Mouse (Mus musculus) CH12.LX (cell line): ENCODE results near the gene Me3. TPM values are rescaled to one million over a fixed set of nuclear protein-coding genes. Genes with fewer than 3 reads are reported as not detected.

Source experiments
- DNase-seq: peaks from one replicate; pipeline ENCODE4 v3.0.0-alpha.2; 2013; ENCODE audit errors: extremely low read depth
- H3K27ac ChIP-seq: 2 replicates; pipeline ENCODE4 v1.5.1; 2012; ENCODE audit warnings: low read depth, mild to moderate bottlenecking, control low read depth, moderate library complexity; ENCODE audit not compliant: insufficient read depth
- H3K27me3 ChIP-seq: replicated peaks from 2 replicates; pipeline ENCODE3; 2012; ENCODE audit warnings: inconsistent platforms
- H3K36me3 ChIP-seq, 2 experiments: replicated peaks in 1 of 2; 2 replicates each; pipeline versions ENCODE3 to v1.6.1; 2012; ENCODE audit warnings: inconsistent platforms in 1 of 2, low read length in 1 of 2, mild to moderate bottlenecking in 1 of 2, mixed read lengths in 1 of 2, moderate library complexity in 1 of 2; ENCODE audit not compliant: control insufficient read depth in 1 of 2, insufficient read depth in 1 of 2
- H3K4me1 ChIP-seq, 2 experiments: 2 replicates each; pipeline ENCODE4 v1.6.1; 2012; ENCODE audit warnings: inconsistent platforms in 1 of 2, moderate library complexity in 1 of 2; ENCODE audit not compliant: insufficient read depth in 2 of 2, control insufficient read depth in 1 of 2
- H3K4me2 ChIP-seq: 2 replicates; pipeline ENCODE4 v1.6.1; 2012; ENCODE audit warnings: low read depth, mild to moderate bottlenecking, control low read depth; ENCODE audit not compliant: poor library complexity, insufficient read depth, severe bottlenecking
- H3K4me3 ChIP-seq, 3 experiments: fragments of 150-350 bp in 1 of 3; sonication (generic) in 1 of 3; replicated peaks in 1 of 3; 2 replicates each; pipeline versions ENCODE3 to v1.5.1; 2011 to 2012; ENCODE audit warnings: low read depth in 2 of 3, low read length in 2 of 3, mild to moderate bottlenecking in 2 of 3, moderate library complexity in 2 of 3, control low read depth in 1 of 3, improper control_type of control experiment in 1 of 3, inconsistent platforms in 1 of 3, mixed read lengths in 1 of 3; ENCODE audit not compliant: poor library complexity in 1 of 3
- H3K79me2 ChIP-seq: replicated peaks from 2 replicates; pipeline ENCODE4 v1.6.1; 2012; ENCODE audit warnings: mild to moderate bottlenecking, moderate library complexity; ENCODE audit not compliant: control insufficient read depth, poor library complexity, insufficient read depth, severe bottlenecking; ENCODE audit errors: extremely low read depth
- H3K9ac ChIP-seq: 2 replicates; pipeline ENCODE4 v1.6.1; 2012; ENCODE audit warnings: low read depth, mild to moderate bottlenecking, control low read depth, moderate library complexity; ENCODE audit not compliant: insufficient read depth
- H3K9me3 ChIP-seq: replicated peaks from 2 replicates; pipeline ENCODE3; 2012; ENCODE audit warnings: low read length, inconsistent platforms, mixed read lengths
- BHLHE40 ChIP-seq: IDR thresholded peaks from 2 replicates; pipeline ENCODE4 v1.6.1; 2011; ENCODE audit warnings: mild to moderate bottlenecking, low read depth, low read length, improper control_type of control experiment
- CHD1 ChIP-seq: IDR thresholded peaks from 2 replicates; pipeline ENCODE4 v1.6.1; 2012; ENCODE audit warnings: low read depth, low read length, improper control_type of control experiment, inconsistent platforms
- CHD2 ChIP-seq: IDR thresholded peaks from 2 replicates; pipeline ENCODE4 v1.6.1; 2011; ENCODE audit warnings: low read length, improper control_type of control experiment
- E2F4 ChIP-seq: IDR thresholded peaks from 2 replicates; pipeline ENCODE4 v1.6.1; 2011; ENCODE audit warnings: low read depth, low read length, improper control_type of control experiment; ENCODE audit not compliant: insufficient replicate concordance
- ELF1 ChIP-seq: IDR thresholded peaks from 2 replicates; pipeline ENCODE4 v1.6.1; 2014; ENCODE audit warnings: low read depth, mild to moderate bottlenecking, inconsistent platforms, low read length, improper control_type of control experiment
- ETS1 ChIP-seq: conservative IDR thresholded peaks from 2 replicates; pipeline ENCODE4 v1.6.1; 2012; ENCODE audit warnings: low read depth, mild to moderate bottlenecking, inconsistent platforms, low read length, improper control_type of control experiment, moderate library complexity
- GABPA ChIP-seq: IDR thresholded peaks from 2 replicates; pipeline ENCODE4 v1.6.1; 2012; ENCODE audit warnings: low read depth, low read length, improper control_type of control experiment, inconsistent platforms; ENCODE audit not compliant: insufficient replicate concordance
- HCFC1 ChIP-seq: IDR thresholded peaks from 2 replicates; pipeline ENCODE4 v1.6.1; 2012; ENCODE audit warnings: low read depth, mild to moderate bottlenecking, inconsistent platforms, low read length, improper control_type of control experiment
- IRF4 ChIP-seq: IDR thresholded peaks from 2 replicates; pipeline ENCODE4 v1.6.1; 2014; ENCODE audit warnings: low read depth, mild to moderate bottlenecking, inconsistent platforms, low read length, improper control_type of control experiment
- JUN ChIP-seq: IDR thresholded peaks from 2 replicates; pipeline ENCODE4 v1.6.1; 2011; ENCODE audit warnings: low read depth, mild to moderate bottlenecking, low read length, improper control_type of control experiment, moderate library complexity; ENCODE audit not compliant: insufficient read depth
- JUND ChIP-seq: conservative IDR thresholded peaks from 2 replicates; pipeline ENCODE4 v1.6.1; 2011; ENCODE audit warnings: low read depth, low read length, improper control_type of control experiment
- KAT2A ChIP-seq: IDR thresholded peaks from 2 replicates; pipeline ENCODE4 v1.6.1; 2012; ENCODE audit warnings: low read length, improper control_type of control experiment, inconsistent platforms; ENCODE audit not compliant: insufficient replicate concordance
- MAFK ChIP-seq: IDR thresholded peaks from 2 replicates; pipeline ENCODE4 v1.6.1; 2011; ENCODE audit warnings: low read length, improper control_type of control experiment; ENCODE audit not compliant: insufficient replicate concordance
- MAZ ChIP-seq: IDR thresholded peaks from 2 replicates; pipeline ENCODE4 v1.6.1; 2012; ENCODE audit warnings: low read depth, mild to moderate bottlenecking, inconsistent platforms, low read length, improper control_type of control experiment, moderate library complexity
- MXI1 ChIP-seq: IDR thresholded peaks from 2 replicates; pipeline ENCODE4 v1.6.1; 2011; ENCODE audit warnings: mild to moderate bottlenecking, low read depth, low read length, improper control_type of control experiment
- NRF1 ChIP-seq: IDR thresholded peaks from 2 replicates; pipeline ENCODE4 v1.6.1; 2014; ENCODE audit warnings: low read depth, mild to moderate bottlenecking, inconsistent platforms, low read length, improper control_type of control experiment, moderate library complexity
- PAX5 ChIP-seq: IDR thresholded peaks from 2 replicates; pipeline ENCODE4 v1.6.1; 2012; ENCODE audit warnings: low read length, inconsistent platforms, mixed read lengths
- POLR2A ChIP-seq: IDR thresholded peaks from 2 replicates; pipeline ENCODE4 v1.6.1; 2011; ENCODE audit warnings: low read depth, mild to moderate bottlenecking, improper control_type of control experiment, low read length
- POLR2AphosphoS2 ChIP-seq: IDR thresholded peaks from 2 replicates; pipeline ENCODE4 v1.6.1; 2011; ENCODE audit warnings: low read depth, low read length, improper control_type of control experiment
- RAD21 ChIP-seq: IDR thresholded peaks from 2 replicates; pipeline ENCODE4 v1.6.1; 2011; ENCODE audit warnings: low read depth, mild to moderate bottlenecking, low read length, improper control_type of control experiment, moderate library complexity
- RCOR1 ChIP-seq: conservative IDR thresholded peaks from 2 replicates; pipeline ENCODE4 v1.6.1; 2012; ENCODE audit warnings: low read depth, mild to moderate bottlenecking, inconsistent platforms, low read length, improper control_type of control experiment
- TBP ChIP-seq: conservative IDR thresholded peaks from 2 replicates; pipeline ENCODE4 v1.6.1; 2011; ENCODE audit warnings: low read depth, low read length, improper control_type of control experiment
- TCF12 ChIP-seq: IDR thresholded peaks from 2 replicates; pipeline ENCODE4 v1.6.1; 2014; ENCODE audit warnings: low read depth, mild to moderate bottlenecking, inconsistent platforms, low read length, improper control_type of control experiment
- USF1 ChIP-seq: IDR thresholded peaks from 2 replicates; pipeline ENCODE4 v1.6.1; 2014; ENCODE audit warnings: low read depth, mild to moderate bottlenecking, inconsistent platforms, low read length, improper control_type of control experiment
- USF2 ChIP-seq: conservative IDR thresholded peaks from 2 replicates; pipeline ENCODE4 v1.6.1; 2011; ENCODE audit warnings: low read depth, low read length, improper control_type of control experiment
- ZC3H11A ChIP-seq: IDR thresholded peaks from 2 replicates; pipeline ENCODE4 v1.6.1; 2012; ENCODE audit warnings: low read depth, mild to moderate bottlenecking, inconsistent platforms, low read length, improper control_type of control experiment
- ZKSCAN1 ChIP-seq: IDR thresholded peaks from 2 replicates; pipeline ENCODE4 v1.6.1; 2012; ENCODE audit warnings: low read depth, inconsistent platforms, low read length, improper control_type of control experiment, borderline replicate concordance
- ZNF384 ChIP-seq: IDR thresholded peaks from 2 replicates; pipeline ENCODE4 v1.6.1; 2012; ENCODE audit warnings: low read depth, low read length, improper control_type of control experiment, inconsistent platforms
- dilution Hi-C: fragments of 300-500 bp; cut with MboI; formaldehyde crosslinking; loops from 2 replicates; pipeline ENCODE4 v1.14.3; 2020; ENCODE audit warnings: low sequenced_read_pairs; ENCODE audit not compliant: extremely low pct_unique_long_range_greater_than_20kb, extremely low pct_ligation_motif_present
- in situ Hi-C: fragments of 300-500 bp; cut with MboI; formaldehyde crosslinking; loops from 3 replicates; pipeline ENCODE4 v1.14.3; 2019; ENCODE audit warnings: low sequenced_read_pairs, low pct_ligation_motif_present, low pct_unique_long_range_greater_than_20kb, mixed read lengths
- polyA plus RNA-seq: library from polyadenylated mRNA; unstranded; fragments of >175 nt; gene quantifications from 2 replicates; pipeline ENCODE4 v1.2.1, GENCODE M21; 2012; ENCODE audit warnings: low read depth; ENCODE audit not compliant: insufficient read length
- total RNA-seq, 2 experiments: library from RNA; depleted of rRNA; stranded (reverse); fragments of 300-350 nt in 1 of 2; fragments of >200 nt in 1 of 2; gene quantifications; 2 replicates each; pipeline ENCODE4 v1.2.3; 2012 to 2014

Gene Me3
- total and polyA plus RNA-seq, 3 experiments, result not detected

DNA sequence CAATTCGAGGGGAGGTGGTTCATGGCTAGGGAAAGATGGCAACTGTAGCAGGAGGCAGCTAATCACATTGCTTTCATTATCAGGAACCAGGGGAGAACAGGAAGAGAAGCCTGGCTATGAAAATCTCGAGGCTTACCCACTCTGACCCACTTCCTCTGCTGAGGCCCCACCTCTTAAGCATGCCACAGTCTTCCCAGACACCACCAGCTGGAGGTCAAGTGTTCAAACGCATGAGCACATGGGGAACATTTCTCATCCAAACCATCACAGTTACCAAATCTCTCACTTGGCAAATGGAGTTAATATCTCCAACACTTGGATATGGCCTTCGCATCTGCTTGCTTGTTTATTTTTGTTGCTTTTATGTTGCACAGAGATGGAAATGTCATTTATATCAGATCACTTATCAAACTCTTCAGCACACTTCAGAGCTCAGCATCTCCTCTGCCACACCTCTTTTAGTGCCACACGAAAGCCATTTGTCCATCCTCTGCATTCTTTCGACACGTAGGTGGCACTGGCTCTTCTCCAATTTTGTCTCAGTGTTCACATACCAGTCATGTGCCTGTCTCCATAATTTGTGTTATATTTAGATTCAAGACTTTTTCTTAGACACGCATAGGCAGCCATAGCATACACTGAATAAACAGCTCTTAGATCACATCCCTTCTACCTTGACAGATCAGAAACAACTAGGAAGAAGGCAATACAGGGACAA is 8.9 kb downstream of the Me3 start:
- Histone ChIP-seq H3K9ac (no peak overlapping the region), H3K79me2 (no peaks in the 10 kb centered on the region), H3K9me3 (no peaks in the 10 kb centered on the region), H3K27me3 (no peaks in the 10 kb centered on the region), H3K4me3 (no peak overlapping the region), H3K4me2 (no peak overlapping the region), H3K4me1 (peaks cover 5 to 10% of the 10 kb centered on the region in 2 experiments; a peak in 3 of 4 replicates), H3K36me3 (no peaks in the 10 kb centered on the region), H3K27ac (no peak overlapping the region)
- DNase-seq, result peak; percentile 23
- TF ChIP-seq GABPA (no peak), HCFC1 (no peak), PAX5 (no peak), ELF1 (no peak), TBP (no peak), USF2 (no peak), E2F4 (no peak), RAD21 (no peak), BHLHE40 (no peak), JUN (no peak), POLR2A (no peak), ZC3H11A (no peak), IRF4 (no peak), NRF1 (no peak), KAT2A (no peak), ETS1 (no peak), MXI1 (no peak), TCF12 (no peak), ZKSCAN1 (no peak), CHD1 (no peak)
- in situ Hi-C loops, result no loop called here
- dilution Hi-C loops, result no loop called here

DNA sequence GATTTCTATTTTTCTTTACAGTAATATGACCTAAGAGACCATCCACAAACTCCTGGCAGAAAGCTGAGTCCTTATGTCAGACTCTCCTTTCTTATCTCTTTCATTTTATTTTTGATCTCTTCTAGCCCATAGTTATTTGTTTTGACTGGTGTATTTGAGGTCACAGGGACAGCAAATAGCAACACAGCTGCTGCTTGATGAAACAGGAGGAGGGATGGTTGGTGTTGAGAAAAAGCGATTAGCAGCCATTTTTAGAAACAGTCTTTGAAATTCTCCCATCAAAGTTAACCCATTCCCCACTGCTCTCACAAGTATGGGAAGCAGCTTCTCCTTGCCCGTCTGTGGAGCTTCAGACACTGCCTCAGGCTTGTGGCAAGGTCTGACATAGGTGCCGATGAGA is 12.8 kb downstream of the Me3 start:
- dilution Hi-C loops (no loop called here), in situ Hi-C loops (no loop called here)

More for the DNA sequence above, 12.8 kb downstream of the Me3 start:
- TF ChIP-seq ZKSCAN1, result no peak
- no peak for TF ChIP-seq ZNF384
- TF ChIP-seq USF1, result no peak
- TF ChIP-seq BHLHE40, result no peak
- TF ChIP-seq POLR2A, result no peak
- no peak for TF ChIP-seq E2F4
- TF ChIP-seq MAZ, result no peak
- TF ChIP-seq ELF1, result no peak
- TF ChIP-seq GABPA, result no peak
- TF ChIP-seq CHD2, result no peak
- TF ChIP-seq PAX5, result no peak
- no peak for TF ChIP-seq KAT2A
- TF ChIP-seq MAFK, result no peak
- no peak for TF ChIP-seq RCOR1
- TF ChIP-seq TBP, result no peak
- TF ChIP-seq RAD21, result no peak
- TF ChIP-seq USF2, result no peak
- TF ChIP-seq JUND, result no peak
- no peak for TF ChIP-seq POLR2AphosphoS2
- no peak for DNase-seq
- no peak overlapping the region for H3K4me3 ChIP-seq
- H3K27ac ChIP-seq, result no peak overlapping the region
- H3K79me2 ChIP-seq, result no peaks in the 10 kb centered on the region
- no peak overlapping the region for H3K9ac ChIP-seq
- H3K4me2 ChIP-seq, result no peak overlapping the region
- no peaks in the 10 kb centered on the region for H3K9me3 ChIP-seq
- H3K36me3 ChIP-seq, result no peaks in the 10 kb centered on the region
- H3K4me1 ChIP-seq, result peaks cover 5 to 10% of the 10 kb centered on the region in 2 experiments; a peak in 3 of 4 replicates
- H3K27me3 ChIP-seq, result no peaks in the 10 kb centered on the region
